Mouse (Mus musculus) heart, embryonic 14.5 days (tissue): ENCODE results near the gene Gm21987. TPM values are rescaled to one million over a fixed set of nuclear protein-coding genes. Genes with fewer than 3 reads are reported as not detected.

Source experiments
- ATAC-seq: fragments of 200-750 bp; cut with Nextera tagmentation; 2 replicates; pipeline ENCODE4 v1.8.0; 2017; ENCODE audit warnings: low read depth, moderate TSS enrichment; ENCODE audit not compliant: insufficient number of reproducible peaks, insufficient read depth, low FRiP score
- H3K27ac ChIP-seq, 2 experiments: fragments of 200-500 bp in 1 of 2; fragments of 300-500 bp in 1 of 2; sonication (generic) in 1 of 2; replicated peaks in 1 of 2; 2 replicates each; pipeline ENCODE4 v1.5.1; 2012 to 2014; ENCODE audit warnings: low read depth in 2 of 2, low read length in 2 of 2, control low read depth in 1 of 2, mild to moderate bottlenecking in 1 of 2, mixed read lengths in 1 of 2; ENCODE audit not compliant: control insufficient read depth in 1 of 2, insufficient read depth in 1 of 2
- H3K27me3 ChIP-seq: fragments of 300-500 bp; sonication (generic); 2 replicates; pipeline ENCODE4 v1.6.1; 2014; ENCODE audit warnings: mild to moderate bottlenecking, low read length, control low read depth; ENCODE audit not compliant: control insufficient read depth, insufficient read depth
- H3K36me3 ChIP-seq: fragments of 300-500 bp; sonication (generic); 2 replicates; pipeline ENCODE4 v1.6.1; 2014; ENCODE audit warnings: mild to moderate bottlenecking, control low read depth, low read length, mixed read lengths; ENCODE audit not compliant: control insufficient read depth, insufficient read depth
- H3K4me1 ChIP-seq, 2 experiments: fragments of 200-500 bp in 1 of 2; fragments of 300-500 bp in 1 of 2; sonication (generic) in 1 of 2; 2 replicates each; pipeline ENCODE4 v1.6.1; 2012 to 2014; ENCODE audit warnings: low read length in 2 of 2, control low read depth in 1 of 2, mixed read lengths in 1 of 2; ENCODE audit not compliant: control insufficient read depth in 2 of 2, insufficient read depth in 2 of 2
- H3K4me2 ChIP-seq: fragments of 300-500 bp; sonication (generic); 2 replicates; pipeline ENCODE4 v1.6.1; 2014; ENCODE audit warnings: mild to moderate bottlenecking, low read length
- H3K4me3 ChIP-seq, 2 experiments: fragments of 200-500 bp in 1 of 2; fragments of 300-500 bp in 1 of 2; sonication (generic) in 1 of 2; 2 replicates each; pipeline ENCODE4 v1.5.1; 2012 to 2014; ENCODE audit warnings: low read length in 2 of 2, mild to moderate bottlenecking in 2 of 2, control low read depth in 1 of 2, low read depth in 1 of 2, moderate library complexity in 1 of 2; ENCODE audit not compliant: control insufficient read depth in 1 of 2, insufficient read depth in 1 of 2
- H3K9ac ChIP-seq: fragments of 300-500 bp; sonication (generic); 2 replicates; pipeline ENCODE4 v1.6.1; 2014; ENCODE audit warnings: mild to moderate bottlenecking, low read length
- H3K9me3 ChIP-seq: fragments of 300-500 bp; sonication (generic); 2 replicates; pipeline ENCODE4 v1.6.1; 2016; ENCODE audit warnings: low read length, control low read depth; ENCODE audit not compliant: control insufficient read depth
- WGBS: fragments of 180-500 bp; shearing (Covaris S2); extraction: QIAGEN DNeasy Blood & Tissue Kit; methylation state at CpG from one replicate; pipeline ENCODE4 v1.1.7; 2014; 5-methylcytosine and 5-hydroxymethylcytosine counted together
- polyA plus RNA-seq: library from polyadenylated mRNA; unstranded; fragments of >200 nt; fragmentation: Nextera tagmentation; extraction: Ambion mirVana; gene quantifications from 2 replicates; pipeline ENCODE4 v1.2.1, GENCODE M21; 2014

The Gm21987 gene
- polyA plus RNA-seq, 1 experiment from 2014 or later = 4.9 TPM

- Histone ChIP-seq H3K4me2 (no peak overlapping the region), H3K9ac (no peak overlapping the region), H3K27ac (no peak overlapping the region), H3K36me3 (peaks cover 65% of the 10 kb centered on the region), H3K4me3 (no peak overlapping the region), H3K27me3 (no peaks in the 10 kb centered on the region), H3K4me1 (peaks cover 23 to 46% of the 10 kb centered on the region in 2 experiments; a peak in 3 of 4 replicates), H3K9me3 (no peaks in the 10 kb centered on the region)
- 61% methylated on average over 6 of the region's 6 CpGs for WGBS
- no peak for ATAC-seq
These were observed 30.7 kb downstream of the Gm21987 start for GRCm38 (mm10) chr16:38377546-38377945.

- Histone ChIP-seq H3K9me3 (no peaks in the 10 kb centered on the region), H3K4me2 (no peak overlapping the region), H3K4me1 (peaks cover 21 to 39% of the 10 kb centered on the region in 2 experiments; a peak in 3 of 4 replicates), H3K4me3 (no peak overlapping the region), H3K27ac (no peak overlapping the region), H3K9ac (no peak overlapping the region), H3K36me3 (peaks cover 54% of the 10 kb centered on the region), H3K27me3 (no peaks in the 10 kb centered on the region)
- ATAC-seq = peak; percentile 23; the same call in 1 of the 2 replicates
- WGBS = 74% methylated on average over 6 of the region's 6 CpGs
These were observed 31.8 kb downstream of the Gm21987 start for GRCm38 (mm10) chr16:38378591-38378990.

GRCm38 (mm10) chr16:38379088-38379487 is 32.2 kb downstream of the Gm21987 start:
- Histone ChIP-seq H3K27ac (no peak overlapping the region), H3K4me1 (peaks cover 17 to 34% of the 10 kb centered on the region in 2 experiments; a peak in 3 of 4 replicates), H3K4me2 (no peak overlapping the region), H3K9ac (no peak overlapping the region), H3K9me3 (no peaks in the 10 kb centered on the region), H3K36me3 (peaks cover 49% of the 10 kb centered on the region), H3K4me3 (no peak overlapping the region), H3K27me3 (no peaks in the 10 kb centered on the region)
- no peak for ATAC-seq
- 40% methylated on average over 6 of the region's 6 CpGs for WGBS

- no peak for ATAC-seq
- 52% methylated on average over 3 of the region's 3 CpGs for WGBS
These were observed 32.7 kb downstream of the Gm21987 start for GRCm38 (mm10) chr16:38379493-38379892.

GRCm38 (mm10) chr16:38379926-38380325 is 33.1 kb downstream of the Gm21987 start:
- no peak overlapping the region for H3K4me2 ChIP-seq
- no peaks in the 10 kb centered on the region for H3K27me3 ChIP-seq
- peaks cover 41% of the 10 kb centered on the region for H3K36me3 ChIP-seq
- peaks cover 12 to 26% of the 10 kb centered on the region in 2 experiments; a peak in 3 of 4 replicates for H3K4me1 ChIP-seq
- no peak overlapping the region for H3K4me3 ChIP-seq
- 89% methylated on average over 3 of the region's 3 CpGs for WGBS
- H3K27ac ChIP-seq = no peak overlapping the region
- H3K9ac ChIP-seq = no peak overlapping the region
- no peaks in the 10 kb centered on the region for H3K9me3 ChIP-seq
- no peak for ATAC-seq

More at GRCm38 (mm10) chr16:38379493-38379892, 32.7 kb downstream of the Gm21987 start:
- Histone ChIP-seq H3K4me1 (peaks cover 15 to 30% of the 10 kb centered on the region in 2 experiments; a peak in 3 of 4 replicates), H3K27ac (no peak overlapping the region), H3K27me3 (no peaks in the 10 kb centered on the region), H3K36me3 (peaks cover 45% of the 10 kb centered on the region), H3K9ac (no peak overlapping the region), H3K4me3 (no peak overlapping the region), H3K4me2 (no peak overlapping the region), H3K9me3 (no peaks in the 10 kb centered on the region)

- Histone ChIP-seq H3K4me3 (no peak overlapping the region), H3K9ac (no peak overlapping the region), H3K36me3 (peaks cover 6% of the 10 kb centered on the region), H3K4me2 (no peak overlapping the region), H3K27me3 (no peaks in the 10 kb centered on the region), H3K27ac (no peak overlapping the region), H3K4me1 (0 out of 4 replicates have a peak, but pooled peaks cover 0 to 4% of the 10 kb centered on the region in 2 experiments), H3K9me3 (no peaks in the 10 kb centered on the region)
- no peak for ATAC-seq
- WGBS = 81% methylated on average over 2 of the region's 2 CpGs
These were observed 36.8 kb downstream of the Gm21987 start for GRCm38 (mm10) chr16:38383683-38384082.

GRCm38 (mm10) chr16:38385184-38385634 is 38.4 kb downstream of the Gm21987 start:
- Histone ChIP-seq H3K27ac (no peak overlapping the region), H3K9me3 (no peaks in the 10 kb centered on the region), H3K4me3 (no peak overlapping the region), H3K4me1 (no peaks in the 10 kb centered on the region), H3K27me3 (no peaks in the 10 kb centered on the region), H3K36me3 (no peaks in the 10 kb centered on the region), H3K4me2 (no peak overlapping the region), H3K9ac (no peak overlapping the region)
- ATAC-seq = no peak
- 81% methylated on average over 6 of the region's 6 CpGs for WGBS

- no peaks in the 10 kb centered on the region for H3K36me3 ChIP-seq
- WGBS = 89% methylated on average over 4 of the region's 4 CpGs
- H3K27me3 ChIP-seq = no peaks in the 10 kb centered on the region
- H3K9me3 ChIP-seq = no peaks in the 10 kb centered on the region
- no peak overlapping the region for H3K27ac ChIP-seq
- no peak overlapping the region for H3K9ac ChIP-seq
- H3K4me3 ChIP-seq = no peak overlapping the region
- no peak for ATAC-seq
- H3K4me1 ChIP-seq = no peaks in the 10 kb centered on the region
- no peak overlapping the region for H3K4me2 ChIP-seq
These were observed 38.9 kb downstream of the Gm21987 start for GRCm38 (mm10) chr16:38385700-38386099.
